Mouse (Mus musculus) c-Kit-positive CD71-positive TER-119-negative erythroid progenitor cells, embryonic 14.5 days (primary cell): ENCODE results near the gene Il5.
"Not testable (repeated sequence)": the region's sequence is repeated elsewhere in the genome, so short reads cannot be mapped to it uniquely, and the experiment has no call there.

Source experiments
- DNase-seq: peaks from one replicate; pipeline ENCODE4 v3.0.0-alpha.2; 2013; ENCODE audit warnings: low read depth

The Il5 gene

DNA sequence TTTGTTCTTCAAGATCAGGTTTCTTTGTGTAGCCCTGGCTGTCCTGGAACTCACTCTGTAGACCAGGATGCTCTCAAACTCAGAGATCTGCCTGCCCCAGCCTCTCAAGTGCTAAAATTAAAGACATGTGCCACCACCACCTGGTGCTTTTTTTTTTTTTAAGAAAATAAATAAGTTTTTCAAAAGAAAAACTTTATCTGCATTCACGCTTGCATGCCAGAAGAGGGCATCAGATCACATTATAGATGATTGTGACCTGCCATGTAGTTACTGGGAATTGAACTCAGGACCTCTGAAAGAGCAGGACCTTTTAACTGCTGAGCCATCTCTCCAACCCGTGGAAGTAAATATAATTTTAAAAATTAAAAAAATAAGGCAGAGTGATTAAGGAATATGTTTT, 24.7 kb downstream of the Il5 start:
- no peak for DNase-seq

DNA sequence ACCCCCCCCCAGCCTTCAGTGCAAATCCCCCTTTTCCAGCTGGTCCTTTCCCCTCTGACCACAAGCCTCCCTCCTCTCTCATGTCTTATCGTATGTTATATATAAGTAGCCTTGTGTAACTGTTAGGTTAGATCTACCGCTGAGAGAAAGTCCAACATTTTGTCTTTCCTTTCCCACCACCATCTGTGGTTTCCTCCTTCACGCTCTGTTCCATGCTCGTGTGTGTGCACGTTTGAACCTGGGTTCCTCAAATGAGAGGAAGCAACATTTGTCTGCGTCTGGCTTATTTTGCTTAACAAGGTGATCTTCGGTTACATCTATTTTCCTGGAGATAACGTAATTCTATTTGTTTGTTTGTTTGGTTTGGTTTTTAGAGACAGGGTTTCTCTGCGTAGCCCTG, 27.4 kb downstream of the Il5 start:
- no peak for DNase-seq

DNA sequence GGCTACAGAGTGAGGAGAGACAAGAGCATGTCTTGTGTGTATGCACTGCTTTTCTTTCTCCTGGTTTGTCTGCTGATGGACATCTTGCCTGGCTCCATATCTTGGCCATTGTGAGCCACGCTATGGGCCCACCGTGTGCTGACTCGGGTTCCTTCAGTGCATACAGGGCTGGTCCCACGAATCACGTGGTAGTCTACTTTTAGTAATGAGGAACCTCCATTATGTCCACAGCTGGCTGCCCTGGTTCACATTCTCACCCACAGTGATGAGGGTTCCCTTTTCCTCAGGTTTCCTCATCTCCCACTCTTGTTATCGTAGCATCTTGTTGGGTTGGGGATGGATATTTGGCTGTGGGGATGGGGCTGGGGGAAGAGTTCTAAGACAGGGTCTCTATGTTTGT, 28.0 kb downstream of the Il5 start:
- DNase-seq = no peak

DNA sequence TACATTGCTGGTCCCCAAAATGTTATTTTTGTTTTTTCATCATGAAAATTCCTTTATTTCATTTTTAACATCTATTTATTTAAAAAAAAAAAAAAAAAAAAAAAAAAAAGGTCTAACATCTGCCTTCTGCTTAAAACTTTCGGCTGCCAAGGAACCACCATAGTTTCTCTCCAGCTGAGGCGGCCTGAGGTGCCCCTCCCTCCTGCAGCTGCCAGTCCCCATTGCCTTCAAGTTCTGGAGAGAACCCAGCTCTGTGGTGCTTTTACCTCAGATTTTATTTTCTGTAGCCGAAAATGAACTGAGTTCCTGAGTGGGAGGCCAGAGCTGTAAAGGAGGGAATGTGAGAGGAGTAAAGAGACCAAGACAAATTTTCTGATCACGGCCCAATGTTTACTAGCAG, 28.7 kb downstream of the Il5 start:
- no peak for DNase-seq

DNA sequence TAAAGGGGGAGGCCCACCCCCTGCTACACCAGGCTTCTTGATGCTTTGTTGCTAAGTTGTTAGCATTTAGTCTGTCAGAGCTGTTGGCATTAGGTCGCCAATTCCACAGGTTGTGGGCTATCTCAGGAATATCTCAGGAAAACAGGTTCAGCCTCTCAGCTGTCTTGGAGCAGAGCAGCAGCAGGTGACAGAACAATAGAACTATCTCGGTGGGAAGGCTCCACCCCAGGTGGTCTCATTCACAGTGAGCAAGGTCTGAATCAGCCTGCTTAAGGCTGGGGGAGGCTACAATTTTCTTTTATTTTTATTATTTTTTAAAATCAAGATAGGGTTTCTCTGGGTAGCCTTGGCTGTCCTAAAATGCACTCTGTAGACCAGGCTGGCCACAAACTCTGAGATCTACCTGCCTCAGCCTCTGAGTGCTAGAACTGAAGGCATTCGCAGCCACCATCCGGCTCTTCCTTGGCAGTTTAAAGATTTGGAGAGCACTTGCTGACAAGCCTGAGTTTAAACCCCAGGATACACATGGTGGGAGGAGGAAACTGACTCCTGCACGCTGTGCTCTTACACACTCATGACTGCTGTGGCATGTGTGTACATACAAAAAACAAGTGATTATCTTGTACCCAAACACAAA, 29.2 kb downstream of the Il5 start:
- DNase-seq = no peak

DNA sequence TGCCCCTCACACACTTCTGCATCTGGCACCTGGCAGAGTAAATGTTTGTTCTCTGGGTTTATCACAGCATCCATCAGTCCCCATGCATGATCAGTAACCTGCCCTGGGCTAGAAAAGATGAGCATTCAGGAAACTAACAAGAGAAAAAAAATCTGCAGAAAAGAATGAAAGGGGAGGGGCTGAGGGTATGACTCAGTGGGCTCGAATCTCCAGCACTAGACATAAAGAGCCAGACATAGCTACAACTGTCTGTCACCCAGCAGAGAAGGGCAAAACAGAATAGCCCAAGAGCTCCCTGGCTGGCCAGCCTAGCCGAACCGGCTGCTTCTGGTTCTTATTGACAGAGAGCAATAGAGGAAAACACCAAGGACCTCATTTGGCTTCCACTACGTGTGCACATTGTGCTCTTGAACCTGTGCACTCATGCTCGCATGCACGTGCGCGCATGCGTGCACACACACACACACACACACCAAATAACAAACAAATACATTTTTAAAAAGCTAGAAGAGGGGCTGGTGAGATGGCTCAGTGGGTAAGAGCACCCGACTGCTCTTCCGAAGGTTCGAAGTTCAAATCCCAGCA, 34.5 kb downstream of the Il5 start:
- DNase-seq = no peak

DNA sequence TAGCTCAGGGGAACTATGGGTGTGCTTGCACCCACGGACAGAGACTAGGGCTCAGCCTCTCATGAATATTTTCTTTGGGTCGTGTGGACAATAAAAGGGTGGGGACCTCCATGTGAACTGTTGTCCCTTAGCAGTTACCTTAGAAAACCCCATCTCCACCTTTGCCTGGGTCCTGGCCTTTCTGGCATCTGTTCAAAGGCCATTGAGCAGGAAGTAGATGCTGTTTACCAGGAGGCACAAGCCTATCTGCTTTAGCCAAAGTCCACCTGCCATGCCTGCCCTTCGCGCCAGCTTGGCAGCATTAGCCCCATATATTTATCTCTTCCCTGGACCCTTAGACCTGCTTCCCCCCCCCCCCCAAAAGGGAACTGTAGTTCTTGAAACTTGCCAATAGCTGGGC, 37.0 kb downstream of the Il5 start:
- no peak for DNase-seq

DNA sequence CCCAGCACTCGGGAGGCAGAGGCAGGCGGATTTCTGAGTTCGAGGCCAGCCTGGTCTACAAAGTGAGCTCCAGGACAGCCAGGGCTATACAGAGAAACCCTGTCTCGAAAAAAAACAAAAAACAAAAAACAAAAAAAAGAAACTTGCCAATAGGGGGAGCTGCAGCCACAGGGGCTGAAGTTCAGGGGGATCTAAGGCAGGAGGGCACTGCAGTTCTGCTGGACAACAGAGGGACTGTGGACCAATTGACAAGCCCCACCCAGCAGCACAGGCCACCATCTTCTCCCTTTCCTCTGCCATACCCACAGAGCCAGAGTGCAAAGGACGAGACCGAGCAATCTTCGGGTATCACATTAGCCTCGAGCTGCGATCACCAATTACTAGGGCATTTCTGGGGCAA, 37.4 kb downstream of the Il5 start:
- DNase-seq = not testable (repeated sequence)

DNA sequence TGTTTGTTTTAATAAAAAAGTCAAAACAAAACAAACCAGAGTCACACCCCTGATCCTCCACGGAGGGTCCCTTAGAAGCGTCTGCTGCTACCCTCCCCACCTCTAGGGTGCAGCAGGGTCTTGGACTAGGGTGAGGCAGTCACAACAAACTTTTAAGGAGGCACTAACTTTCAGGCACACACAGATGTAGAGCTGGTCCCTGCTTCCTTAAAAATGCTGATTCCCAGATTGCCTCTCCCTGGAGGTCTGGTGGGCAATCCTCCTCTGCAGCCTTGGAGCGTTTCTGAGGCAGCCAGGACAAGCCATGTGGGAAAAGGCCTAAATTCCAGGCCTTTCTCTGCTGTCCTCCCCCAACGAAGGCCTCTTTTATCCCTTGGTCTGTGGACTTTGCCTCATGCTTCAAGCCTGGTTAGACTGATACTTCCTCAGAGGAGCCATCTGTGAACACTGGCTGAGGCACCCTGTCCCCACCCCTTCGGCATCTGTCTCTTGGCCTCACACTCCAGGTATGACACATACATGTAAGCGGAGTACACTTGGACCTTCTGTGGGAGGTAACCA, 38.3 kb downstream of the Il5 start:
- no peak for DNase-seq

DNA sequence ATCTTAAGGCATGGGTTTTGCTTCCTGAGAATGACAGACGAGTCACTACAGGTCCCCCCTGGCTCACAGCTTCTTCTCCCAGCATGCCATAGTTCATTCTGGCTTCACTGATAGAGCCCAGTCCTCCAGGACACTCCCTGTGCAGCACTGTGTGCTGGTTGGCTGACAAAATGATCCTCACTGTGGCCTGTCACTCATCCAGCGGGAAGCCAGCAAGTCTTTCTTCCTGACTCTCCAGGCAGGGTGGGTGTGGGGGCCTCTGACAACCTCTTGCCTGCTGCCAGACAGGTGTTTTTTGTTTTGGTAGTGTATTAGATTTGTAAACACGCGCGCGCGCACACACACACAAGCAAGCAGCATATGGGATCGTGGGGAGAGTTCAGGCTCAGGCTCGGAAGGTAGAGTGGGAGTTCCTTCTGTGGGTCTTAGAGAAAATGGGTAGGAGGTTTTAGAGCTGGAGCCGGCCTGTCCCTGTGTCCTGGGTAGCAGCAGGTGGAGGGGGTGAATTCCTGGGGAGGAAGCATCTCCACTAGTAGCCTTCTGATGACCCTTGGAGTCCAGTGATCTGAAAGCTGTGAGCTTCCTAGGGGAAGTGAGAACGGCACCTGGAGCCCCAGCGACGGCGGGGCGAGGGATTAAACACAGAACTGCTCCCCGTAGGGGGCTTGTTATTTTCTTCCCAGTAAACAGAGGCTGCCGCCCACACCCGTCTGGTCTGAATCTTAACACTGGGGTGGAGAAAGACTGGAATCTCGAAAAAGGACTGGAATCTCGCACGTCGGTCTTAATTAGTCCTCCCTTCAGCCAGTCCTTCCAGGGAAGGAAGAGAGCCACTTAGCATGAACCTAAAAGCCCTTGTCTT, 39.2 kb downstream of the Il5 start:
- DNase-seq = no peak

DNA sequence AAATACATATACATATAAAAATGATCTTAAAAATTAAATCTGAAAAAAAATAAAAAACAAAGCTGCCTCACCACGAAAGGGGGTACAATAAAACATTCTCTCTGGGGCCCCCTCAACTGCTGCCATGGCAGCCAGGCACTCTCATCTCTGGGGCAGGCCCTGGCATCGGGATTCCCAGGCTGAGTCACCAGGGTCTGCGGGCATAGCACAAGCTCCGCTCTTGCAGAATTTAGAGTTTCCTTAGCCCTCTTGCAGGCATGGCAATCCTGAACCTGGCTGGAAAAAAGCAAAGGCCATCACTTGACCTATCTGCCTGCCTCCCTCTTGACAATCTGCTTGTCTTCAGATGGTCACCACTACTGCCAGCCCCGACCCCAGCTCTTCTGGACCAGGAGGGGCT, 40.7 kb downstream of the Il5 start:
- no peak for DNase-seq

DNA sequence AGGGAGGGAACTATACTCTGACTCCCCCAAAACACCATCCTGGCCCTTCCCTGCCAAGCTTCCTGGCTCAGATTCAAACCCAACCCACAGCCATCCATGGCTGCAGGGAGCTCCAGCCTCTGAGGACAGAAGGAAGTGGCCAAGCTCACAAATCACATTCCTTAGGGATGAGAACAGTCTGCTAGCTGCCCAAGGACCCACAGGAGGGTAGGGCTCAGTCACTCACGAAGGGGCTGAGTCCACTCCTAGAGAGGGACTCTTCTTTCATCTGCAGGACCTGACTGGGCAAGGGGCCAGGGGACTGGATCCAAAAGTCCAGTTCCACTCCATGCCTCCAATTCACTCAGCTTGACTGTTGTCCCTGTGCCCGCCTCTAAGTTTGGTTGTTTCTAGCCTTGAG, 41.2 kb downstream of the Il5 start:
- no peak for DNase-seq

DNA sequence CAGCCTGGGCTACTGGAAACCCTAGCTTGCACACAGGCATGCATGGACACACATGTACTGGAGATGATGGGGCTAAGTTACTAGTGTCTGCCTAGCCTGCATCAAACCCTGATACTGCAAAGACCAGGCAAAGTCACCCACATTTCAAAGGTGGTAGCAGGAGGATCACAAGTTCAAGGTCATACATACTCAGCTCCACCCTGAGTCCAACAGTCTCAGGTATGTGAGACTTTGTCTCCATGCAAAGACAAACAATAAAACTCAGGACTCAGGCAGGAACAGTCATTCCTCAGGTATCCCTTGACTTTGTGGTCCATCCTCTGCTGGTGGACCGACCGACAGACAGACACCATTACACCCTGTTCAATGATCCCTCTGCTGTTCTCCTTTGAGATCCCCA, 41.8 kb downstream of the Il5 start:
- no peak for DNase-seq

DNA sequence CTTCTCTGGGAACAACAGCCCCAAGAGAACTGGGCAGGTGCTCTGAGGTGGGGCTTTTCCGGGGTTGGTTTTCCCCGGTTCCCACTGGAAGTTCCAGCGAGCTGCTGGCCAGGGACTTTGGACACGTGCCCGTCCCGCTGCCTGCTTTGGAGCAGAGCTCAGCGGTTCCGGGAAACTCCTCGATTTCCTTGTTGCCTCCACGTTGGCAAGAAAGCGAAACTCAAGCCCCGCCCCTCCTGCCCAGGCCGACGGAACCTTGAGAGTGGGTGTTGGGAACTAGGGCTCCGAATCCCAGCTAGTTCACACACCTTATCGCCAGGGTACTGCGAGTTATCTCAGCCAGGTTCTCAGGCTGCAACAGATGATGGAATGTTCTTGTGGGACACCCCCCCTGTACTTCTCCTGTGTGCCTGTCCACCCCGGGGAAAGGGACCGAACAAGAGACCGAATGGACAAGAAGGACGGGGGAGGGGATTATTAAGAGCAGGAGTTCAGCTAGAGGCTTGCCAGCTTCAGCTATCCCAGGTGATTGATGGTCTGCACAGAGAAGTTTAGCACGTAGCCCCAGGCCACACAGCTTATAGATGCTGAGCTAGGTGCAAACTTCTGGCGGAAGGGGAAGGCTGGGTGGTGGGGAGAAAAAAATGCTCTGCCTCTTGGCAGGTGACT, 42.4 kb downstream of the Il5 start:
- peak; percentile 39 for DNase-seq

DNA sequence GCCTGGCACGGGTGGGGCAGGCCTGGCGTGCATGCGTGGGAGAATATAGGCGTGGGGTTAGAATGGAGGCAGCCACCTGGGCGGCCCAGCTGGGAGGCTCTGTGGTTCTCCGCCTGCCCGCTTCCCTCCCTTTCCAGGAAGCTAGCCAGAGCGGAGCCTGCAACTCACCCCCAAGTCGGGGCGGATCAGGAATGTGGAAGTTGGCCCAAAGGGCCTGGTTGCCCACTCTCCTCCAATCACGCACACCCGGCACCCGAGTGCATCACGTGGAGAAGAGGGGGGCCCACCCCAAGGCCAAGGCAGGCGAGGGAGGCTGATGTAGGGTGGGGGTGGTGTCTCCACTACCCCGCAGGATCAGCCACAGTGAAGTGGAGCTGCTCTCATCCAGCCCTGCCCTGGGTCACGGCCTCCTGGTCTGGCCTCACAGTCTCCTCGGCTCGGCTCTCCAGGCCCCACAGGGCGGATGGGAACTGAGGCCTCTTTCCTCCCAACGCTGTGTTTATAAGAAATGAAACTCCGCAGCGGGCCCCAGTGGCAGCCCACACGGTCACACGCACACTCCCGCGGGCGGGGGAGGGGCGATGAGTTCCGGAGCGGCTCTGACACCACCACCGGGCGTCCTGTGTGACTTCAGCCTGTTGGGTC, 43.0 kb downstream of the Il5 start:
- DNase-seq = peak; percentile 48

DNA sequence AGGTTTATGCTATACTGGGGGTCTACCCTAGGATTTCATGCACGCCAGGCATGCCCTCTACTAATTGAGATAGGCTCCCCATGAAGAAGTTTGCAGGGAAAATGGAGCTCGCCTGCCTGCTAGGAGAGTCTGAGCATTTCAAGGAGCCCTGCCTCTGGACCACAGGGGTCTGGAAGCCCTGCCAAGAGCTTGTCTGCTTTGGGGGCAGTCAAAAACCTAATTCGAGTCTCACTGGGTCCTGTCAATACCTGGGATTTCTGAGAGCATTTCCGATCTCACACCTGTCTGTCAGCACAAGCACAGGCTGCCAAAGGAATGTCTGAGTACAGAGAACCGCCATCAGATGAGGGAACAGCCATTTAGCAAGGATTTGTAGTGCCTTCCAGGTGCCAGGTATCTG, 44.0 kb downstream of the Il5 start:
- no peak for DNase-seq

DNA sequence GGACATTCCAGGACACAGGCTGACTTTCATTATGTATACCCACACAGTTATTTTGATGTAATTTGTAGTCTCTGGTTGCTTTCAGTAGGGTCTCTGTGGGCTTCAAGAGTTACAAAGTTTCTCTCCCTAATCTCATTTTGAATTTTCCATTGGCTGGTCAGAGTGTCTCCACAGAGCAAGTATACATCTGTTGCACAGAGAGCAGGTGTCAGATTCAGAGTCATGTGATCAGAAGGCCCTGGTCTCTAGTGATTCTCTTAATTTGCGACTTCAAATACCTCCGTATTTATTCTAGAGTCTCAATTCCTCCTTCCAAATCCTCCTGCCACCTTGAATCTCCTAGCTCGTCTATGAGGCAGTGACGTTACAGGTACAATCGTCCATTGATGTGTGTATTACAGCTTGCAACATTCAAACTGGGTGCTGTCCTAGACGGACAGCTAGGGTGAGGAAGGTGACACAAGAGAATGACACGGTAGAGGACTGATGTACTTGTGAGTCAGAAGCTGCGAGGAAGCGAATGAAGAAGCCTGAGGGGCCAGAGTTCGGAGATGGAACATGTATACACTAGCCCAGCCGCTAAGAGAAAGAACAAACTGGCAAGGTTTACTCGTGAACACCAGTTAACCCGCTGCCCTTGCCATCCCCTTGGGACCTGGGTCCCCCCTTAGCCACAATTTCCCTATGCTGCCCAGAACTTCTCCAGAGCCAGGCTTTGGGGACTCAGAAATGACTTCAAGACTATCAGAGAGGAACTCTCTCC, 48.0 kb downstream of the Il5 start:
- DNase-seq = no peak

DNA sequence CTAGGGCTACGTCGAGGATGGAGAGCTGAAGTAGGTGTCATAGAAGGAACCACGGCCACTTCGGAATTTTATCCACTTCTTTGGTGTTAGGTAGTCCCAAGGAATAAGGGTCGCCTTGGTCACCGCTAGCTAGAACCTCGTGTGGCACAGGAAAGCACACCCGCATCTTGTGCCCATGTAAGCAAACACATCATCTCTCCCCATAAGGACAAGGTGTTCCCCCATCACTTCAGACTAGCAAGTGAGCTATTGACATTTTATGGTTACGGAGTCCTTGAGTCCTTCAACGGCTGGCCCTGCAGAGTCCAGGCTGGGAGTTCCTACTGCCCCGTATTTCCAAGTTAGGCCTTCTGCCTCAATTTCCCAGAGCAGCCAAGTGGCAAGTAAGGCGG, 48.6 kb downstream of the Il5 start:
- no peak for DNase-seq

DNA sequence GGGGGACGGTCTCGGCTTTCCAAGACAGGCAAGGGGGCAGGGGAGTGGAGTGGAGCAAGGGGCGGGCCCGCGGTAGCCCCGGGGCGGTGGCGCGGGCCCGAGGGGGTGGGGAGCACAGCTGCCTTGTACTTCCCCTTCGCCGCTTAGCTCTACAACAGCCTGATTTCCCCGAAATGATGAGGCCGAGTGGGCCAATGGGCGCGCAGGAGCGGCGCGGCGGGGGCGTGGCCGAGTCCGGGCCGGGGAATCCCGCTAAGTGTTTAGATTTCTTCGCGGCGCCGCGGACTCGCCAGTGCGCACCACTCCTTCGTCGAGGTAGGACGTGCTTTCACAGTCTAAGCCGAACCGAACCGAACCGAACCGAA, 49.1 kb downstream of the Il5 start, which contains the start of gene Irf1:
TSS of gene Irf1 (plus strand) at position 255 of the 365 bp plus-strand sequence.
- DNase-seq = peak; percentile 86

DNA sequence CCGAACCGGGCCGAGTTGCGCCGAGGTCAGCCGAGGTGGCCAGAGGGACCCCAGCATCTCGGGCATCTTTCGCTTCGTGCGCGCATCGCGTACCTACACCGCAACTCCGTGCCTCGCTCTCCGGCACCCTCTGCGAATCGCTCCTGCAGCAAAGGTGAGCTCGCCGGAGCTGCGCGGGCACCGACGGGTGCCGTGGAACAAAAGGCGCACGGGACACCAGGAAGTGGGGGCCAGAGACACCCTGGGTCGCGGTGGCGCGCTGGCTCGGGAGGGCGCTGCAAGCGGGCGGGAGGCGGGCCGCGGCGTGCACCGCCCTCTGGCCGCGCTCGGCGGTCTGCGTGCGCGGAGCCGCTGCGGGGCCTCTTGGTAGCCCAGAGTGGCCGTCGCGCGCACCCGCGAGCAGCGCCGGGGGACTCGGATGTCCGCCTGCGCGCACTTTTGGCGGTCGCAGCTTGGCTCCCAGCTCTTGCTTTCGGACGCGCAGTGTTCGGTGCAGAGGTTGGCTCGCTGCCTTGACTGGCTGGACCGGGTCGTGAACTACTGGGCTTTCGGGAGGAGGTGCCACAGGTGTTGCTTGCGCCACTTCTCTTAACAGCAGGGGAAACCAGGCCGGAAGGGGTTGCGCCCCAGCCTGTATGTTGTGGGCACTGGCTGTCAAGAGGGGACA, 49.7 kb downstream of the Il5 start:
- DNase-seq = no peak
